Mouse (Mus musculus) forebrain, embryonic 11.5 days (tissue): ENCODE results near the gene 6330409D20Rik. TPM values are rescaled to one million over a fixed set of nuclear protein-coding genes. Genes with fewer than 3 reads are reported as not detected.
A peak's percentile ranks its signal among the peaks of the same experiment; 100 is the strongest.

Experiments
- ATAC-seq: fragments of 200-750 bp; cut with Nextera tagmentation; replicated peaks from 2 replicates; pipeline ENCODE4 v1.8.0; 2017; ENCODE audit warnings: moderate TSS enrichment; ENCODE audit not compliant: low FRiP score
- DNase-seq: peaks from one replicate; pipeline ENCODE4 v3.0.0-alpha.2; 2017; ENCODE audit warnings: low spot score
- H3K27ac ChIP-seq: fragments of 300-500 bp; sonication (generic); 2 replicates; pipeline ENCODE4 v1.5.1; 2014; ENCODE audit warnings: low read depth, low read length
- H3K27me3 ChIP-seq: fragments of 300-500 bp; sonication (generic); 2 replicates; pipeline ENCODE4 v1.6.1; 2014; ENCODE audit warnings: mild to moderate bottlenecking, low read length, mixed read lengths; ENCODE audit not compliant: control insufficient read depth, insufficient read depth
- H3K36me3 ChIP-seq: fragments of 300-500 bp; sonication (generic); 2 replicates; pipeline ENCODE4 v1.6.1; 2014; ENCODE audit warnings: mild to moderate bottlenecking, low read length, moderate library complexity, mixed read lengths; ENCODE audit not compliant: control insufficient read depth, insufficient read depth
- H3K4me1 ChIP-seq: fragments of 300-500 bp; sonication (generic); replicated peaks from 2 replicates; pipeline ENCODE4 v1.6.1; 2014; ENCODE audit warnings: low read length, mixed read lengths; ENCODE audit not compliant: control insufficient read depth, insufficient read depth
- H3K4me2 ChIP-seq: fragments of 300-500 bp; sonication (generic); 2 replicates; pipeline ENCODE4 v1.6.1; 2014; ENCODE audit warnings: low read depth, mild to moderate bottlenecking, low read length, moderate library complexity, mixed read lengths; ENCODE audit not compliant: severe bottlenecking
- H3K4me3 ChIP-seq: fragments of 300-500 bp; sonication (generic); 2 replicates; pipeline ENCODE4 v1.5.1; 2014; ENCODE audit warnings: low read depth, low read length
- H3K9ac ChIP-seq: fragments of 300-500 bp; sonication (generic); 2 replicates; pipeline ENCODE4 v1.6.1; 2014; ENCODE audit warnings: low read length
- H3K9me3 ChIP-seq: fragments of 300-500 bp; sonication (generic); 2 replicates; pipeline ENCODE4 v1.6.1; 2016; ENCODE audit warnings: low read length, mixed read lengths; ENCODE audit not compliant: control insufficient read depth
- WGBS: fragments of 180-500 bp; shearing (Covaris S2); extraction: QIAGEN DNeasy Blood & Tissue Kit; methylation state at CpG from one replicate; pipeline ENCODE4 v1.1.7; 2014; 5-methylcytosine and 5-hydroxymethylcytosine counted together
- polyA plus RNA-seq: library from polyadenylated mRNA; unstranded; fragments of >200 nt; fragmentation: Nextera tagmentation; extraction: Ambion mirVana; gene quantifications from 2 replicates; pipeline ENCODE4 v1.2.1, GENCODE M21; 2014

6330409D20Rik gene
- polyA plus RNA-seq, 1 experiment from 2014 or later: 2.3 TPM

DNA sequence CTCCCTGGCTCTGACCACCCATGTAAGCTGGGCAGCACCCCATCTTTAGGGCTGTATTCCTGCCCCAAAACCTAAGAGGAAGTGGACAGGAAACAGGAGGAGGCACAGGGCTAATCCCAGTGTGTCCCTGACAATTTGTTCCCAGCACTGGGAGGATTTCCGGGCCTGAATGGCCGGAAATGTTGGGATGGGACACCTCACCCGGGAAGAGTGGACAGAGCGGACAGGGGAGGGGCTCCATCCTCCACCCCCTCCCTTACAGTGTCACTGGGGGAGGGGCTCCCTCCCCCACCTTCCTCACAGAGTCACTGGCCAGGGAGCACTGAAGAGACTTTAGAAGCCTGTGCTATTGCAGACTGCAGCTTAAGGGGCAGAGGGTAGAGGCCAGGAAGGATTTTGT is 5.9 kb downstream of the 6330409D20Rik start:
- no peak overlapping the region for H3K27ac ChIP-seq
- ATAC-seq: no peak
- DNase-seq: no peak

DNA sequence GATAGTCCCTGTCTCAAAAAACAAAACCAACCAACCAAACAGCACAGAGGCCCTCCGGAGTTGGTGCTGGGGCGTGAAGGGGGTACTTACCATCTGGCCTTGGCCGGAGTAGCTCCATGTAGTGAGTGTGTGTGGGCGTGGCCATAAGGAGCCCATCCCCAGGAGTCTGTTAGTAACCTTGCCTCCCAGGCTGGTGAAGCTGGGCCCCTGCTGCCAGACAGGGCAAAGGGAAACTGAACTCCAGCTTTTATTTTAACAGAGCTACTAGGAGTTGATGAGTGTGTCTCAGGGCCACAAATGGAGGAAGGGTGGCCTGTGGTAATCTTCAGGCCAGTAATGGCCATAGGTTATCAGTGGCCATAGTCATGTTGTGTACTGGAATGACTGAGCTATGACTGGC is 6.3 kb downstream of the 6330409D20Rik start:
- Histone ChIP-seq H3K27ac (no peak overlapping the region), H3K36me3 (no peaks in the 10 kb centered on the region), H3K9ac (no peak overlapping the region), H3K4me1 (no peaks in the 10 kb centered on the region), H3K4me2 (no peak overlapping the region), H3K4me3 (no peak overlapping the region), H3K27me3 (no peaks in the 10 kb centered on the region), H3K9me3 (no peaks in the 10 kb centered on the region)
- no peak for ATAC-seq
- no peak for DNase-seq
- whole genome bisulfite sequencing: 47% methylated on average over 4 of the region's 4 CpGs

More for the DNA sequence above, 5.9 kb downstream of the 6330409D20Rik start:
- H3K4me2 ChIP-seq: no peak overlapping the region
- H3K9ac ChIP-seq: no peak overlapping the region
- no peaks in the 10 kb centered on the region for H3K9me3 ChIP-seq
- WGBS: 58% methylated on average over 4 of the region's 4 CpGs
- H3K4me1 ChIP-seq: no peaks in the 10 kb centered on the region
- H3K27me3 ChIP-seq: no peaks in the 10 kb centered on the region
- no peaks in the 10 kb centered on the region for H3K36me3 ChIP-seq
- H3K4me3 ChIP-seq: no peak overlapping the region

DNA sequence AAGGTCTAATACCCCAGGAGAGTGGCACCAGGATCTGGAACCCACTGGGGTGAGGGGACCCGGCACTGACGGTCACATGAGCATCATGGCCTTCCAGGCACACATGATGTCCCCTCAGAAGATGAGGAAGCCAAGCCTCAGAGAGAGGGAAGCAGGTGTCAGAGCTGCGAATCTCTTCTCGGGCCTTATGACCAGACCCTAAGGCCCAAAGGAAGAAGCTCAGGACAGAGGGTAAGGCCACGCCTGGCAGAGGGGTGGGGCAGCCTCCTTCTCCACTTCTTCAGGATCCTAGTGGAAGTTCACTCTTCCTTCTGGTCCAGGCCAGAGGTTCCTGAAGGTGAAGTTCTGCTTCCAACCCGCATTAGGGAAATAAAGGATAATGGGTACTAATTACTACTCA is 8.1 kb downstream of the 6330409D20Rik start:
- no peak overlapping the region for H3K4me2 ChIP-seq
- H3K36me3 ChIP-seq: no peaks in the 10 kb centered on the region
- no peaks in the 10 kb centered on the region for H3K27me3 ChIP-seq
- H3K9me3 ChIP-seq: no peaks in the 10 kb centered on the region
- 78% methylated on average over 6 of the region's 6 CpGs for WGBS
- no peak overlapping the region for H3K9ac ChIP-seq
- DNase-seq: no peak
- H3K27ac ChIP-seq: no peak overlapping the region
- H3K4me3 ChIP-seq: no peak overlapping the region
- H3K4me1 ChIP-seq: no peaks in the 10 kb centered on the region
- no peak for ATAC-seq

DNA sequence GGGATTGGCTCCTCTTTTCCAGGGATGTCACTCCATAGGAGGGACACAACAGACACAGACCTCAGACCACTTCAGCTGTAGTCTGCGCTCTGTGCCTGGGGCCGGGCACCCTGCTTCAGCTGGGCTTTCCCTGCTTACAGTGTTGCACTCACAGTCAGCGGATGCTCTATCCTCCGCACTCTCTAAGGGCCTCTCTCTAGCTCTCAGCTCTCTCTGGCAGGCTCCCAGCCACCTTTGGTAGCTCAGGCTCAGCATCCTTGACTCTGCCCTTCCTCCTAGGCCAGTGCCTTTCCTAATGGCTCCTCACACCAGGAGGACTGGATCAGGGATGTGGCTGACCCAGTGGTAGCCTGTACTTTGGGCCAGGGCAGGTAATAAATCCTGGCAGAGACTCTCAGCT is 8.9 kb downstream of the 6330409D20Rik start:
- Histone ChIP-seq H3K36me3 (no peaks in the 10 kb centered on the region), H3K9ac (no peak overlapping the region), H3K27me3 (no peaks in the 10 kb centered on the region), H3K4me1 (no peaks in the 10 kb centered on the region), H3K4me2 (no peak overlapping the region), H3K9me3 (no peaks in the 10 kb centered on the region), H3K27ac (no peak overlapping the region), H3K4me3 (no peak overlapping the region)
- DNase-seq (no peak), ATAC-seq (no peak)
- WGBS: 79% methylated on average over 4 of the region's 4 CpGs

DNA sequence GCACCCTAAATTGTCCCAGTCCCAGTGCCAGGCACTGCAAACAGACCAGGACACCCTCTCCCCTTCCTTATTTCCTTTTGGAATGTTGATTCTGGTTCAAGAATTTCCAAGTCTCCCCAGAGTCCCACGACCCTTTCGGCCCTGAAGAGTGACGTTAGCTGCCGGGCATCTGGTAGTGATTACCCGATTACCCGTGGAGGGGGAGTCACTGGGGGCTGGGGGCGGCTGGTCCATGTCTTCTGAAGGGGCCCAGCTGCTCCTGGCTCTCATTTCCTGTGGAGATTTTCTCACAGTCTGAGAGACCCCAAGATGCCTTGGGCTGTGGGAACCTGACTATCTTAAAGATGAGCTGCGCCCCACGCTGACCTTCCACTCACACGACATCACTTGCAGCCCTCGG is 10.0 kb downstream of the 6330409D20Rik start:
- Histone ChIP-seq H3K9me3 (no peaks in the 10 kb centered on the region), H3K36me3 (no peaks in the 10 kb centered on the region), H3K27ac (no peak overlapping the region), H3K27me3 (no peaks in the 10 kb centered on the region), H3K4me1 (no peaks in the 10 kb centered on the region), H3K4me2 (no peak overlapping the region), H3K4me3 (no peak overlapping the region), H3K9ac (no peak overlapping the region)
- DNase-seq (peak; percentile 62), ATAC-seq (no peak)
- 59% methylated on average over 11 of the region's 11 CpGs for WGBS

DNA sequence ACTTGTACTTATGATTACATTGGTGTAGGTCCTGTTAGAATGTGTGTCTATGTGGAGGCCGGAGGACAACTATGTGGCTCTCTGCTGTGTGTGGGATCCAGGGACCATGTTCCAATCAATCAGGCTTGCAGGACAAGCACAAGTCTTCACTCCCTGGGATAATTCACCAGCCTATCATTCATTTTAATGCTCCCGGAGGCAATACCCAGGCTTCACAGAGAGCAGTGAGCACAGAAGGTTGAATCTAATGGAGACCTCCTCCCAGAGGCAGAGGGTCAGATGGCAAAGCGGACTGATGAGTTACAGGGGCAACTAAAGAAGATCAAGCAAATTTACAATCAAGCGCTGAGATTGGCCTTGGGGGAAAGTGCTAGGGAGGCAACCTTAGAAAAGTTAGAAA is 11.3 kb downstream of the 6330409D20Rik start:
- H3K36me3 ChIP-seq: no peaks in the 10 kb centered on the region
- ATAC-seq: no peak
- no peak overlapping the region for H3K9ac ChIP-seq
- WGBS: 81% methylated on average over 4 of the region's 4 CpGs
- H3K27me3 ChIP-seq: no peaks in the 10 kb centered on the region
- no peak for DNase-seq
- H3K4me3 ChIP-seq: no peak overlapping the region
- H3K9me3 ChIP-seq: no peaks in the 10 kb centered on the region
- no peaks in the 10 kb centered on the region for H3K4me1 ChIP-seq
- no peak overlapping the region for H3K27ac ChIP-seq
- H3K4me2 ChIP-seq: no peak overlapping the region

DNA sequence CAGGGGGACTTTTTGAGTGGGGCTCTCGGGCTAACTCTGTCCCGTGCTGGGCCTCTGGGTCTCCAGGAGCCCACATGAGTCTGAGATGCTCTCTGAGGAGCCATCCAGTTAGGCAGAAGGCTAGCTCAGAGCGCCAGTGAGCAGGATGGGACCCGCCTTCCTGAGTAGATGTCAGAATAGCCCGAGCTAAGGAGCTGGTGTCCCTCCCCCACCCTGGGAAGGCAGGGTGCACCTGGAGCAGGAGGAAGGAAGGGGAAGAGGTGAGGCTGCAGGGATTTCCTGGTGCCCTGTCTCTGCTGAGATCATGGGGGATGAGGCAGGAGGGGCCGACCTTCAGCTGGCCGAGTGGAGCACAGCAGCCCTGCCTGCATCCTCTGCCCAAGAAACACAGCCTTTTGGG is 12.4 kb downstream of the 6330409D20Rik start:
- 52% methylated on average over 7 of the region's 7 CpGs for WGBS
- Histone ChIP-seq H3K27ac (no peak overlapping the region), H3K9ac (no peak overlapping the region), H3K4me3 (no peak overlapping the region), H3K9me3 (no peaks in the 10 kb centered on the region), H3K4me2 (peak overlapping the region; percentile 3; the same call in 1 of the 2 replicates), H3K4me1 (no peaks in the 10 kb centered on the region), H3K27me3 (no peaks in the 10 kb centered on the region), H3K36me3 (no peaks in the 10 kb centered on the region)
- no peak for ATAC-seq
- DNase-seq: no peak

DNA sequence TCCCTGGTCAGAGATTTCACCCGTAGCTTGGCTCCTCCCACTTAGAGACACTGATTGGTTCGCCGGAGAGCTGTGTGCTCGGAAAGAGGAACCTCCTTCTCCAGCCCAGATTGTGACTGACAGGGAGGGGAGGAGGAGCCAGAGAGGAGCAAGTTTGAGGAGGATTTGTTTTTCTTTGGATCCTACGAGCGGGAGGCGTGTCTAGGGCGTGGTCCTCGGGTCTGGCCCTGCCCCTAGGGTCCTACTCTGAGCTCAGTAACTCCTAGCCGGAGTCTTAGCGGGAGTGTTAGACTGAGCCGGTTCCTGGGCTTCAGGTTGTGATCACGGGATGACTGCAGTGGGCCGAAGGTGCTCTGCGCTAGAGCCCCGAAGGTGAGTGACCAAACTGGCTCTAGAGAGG is 13.4 kb downstream of the 6330409D20Rik start:
- no peaks in the 10 kb centered on the region for H3K4me1 ChIP-seq
- peak overlapping the region; percentile 9; the same call in 1 of the 2 replicates for H3K9ac ChIP-seq
- peak overlapping the region; percentile 48; the same call in 1 of the 2 replicates for H3K4me2 ChIP-seq
- no peak overlapping the region for H3K27ac ChIP-seq
- DNase-seq: peak; percentile 94
- peak; percentile 96 for ATAC-seq
- no peaks in the 10 kb centered on the region for H3K36me3 ChIP-seq
- H3K9me3 ChIP-seq: no peaks in the 10 kb centered on the region
- no peaks in the 10 kb centered on the region for H3K27me3 ChIP-seq
- under 1% methylated on average over 16 of the region's 16 CpGs for WGBS
- peak overlapping the region; percentile 18 for H3K4me3 ChIP-seq

DNA sequence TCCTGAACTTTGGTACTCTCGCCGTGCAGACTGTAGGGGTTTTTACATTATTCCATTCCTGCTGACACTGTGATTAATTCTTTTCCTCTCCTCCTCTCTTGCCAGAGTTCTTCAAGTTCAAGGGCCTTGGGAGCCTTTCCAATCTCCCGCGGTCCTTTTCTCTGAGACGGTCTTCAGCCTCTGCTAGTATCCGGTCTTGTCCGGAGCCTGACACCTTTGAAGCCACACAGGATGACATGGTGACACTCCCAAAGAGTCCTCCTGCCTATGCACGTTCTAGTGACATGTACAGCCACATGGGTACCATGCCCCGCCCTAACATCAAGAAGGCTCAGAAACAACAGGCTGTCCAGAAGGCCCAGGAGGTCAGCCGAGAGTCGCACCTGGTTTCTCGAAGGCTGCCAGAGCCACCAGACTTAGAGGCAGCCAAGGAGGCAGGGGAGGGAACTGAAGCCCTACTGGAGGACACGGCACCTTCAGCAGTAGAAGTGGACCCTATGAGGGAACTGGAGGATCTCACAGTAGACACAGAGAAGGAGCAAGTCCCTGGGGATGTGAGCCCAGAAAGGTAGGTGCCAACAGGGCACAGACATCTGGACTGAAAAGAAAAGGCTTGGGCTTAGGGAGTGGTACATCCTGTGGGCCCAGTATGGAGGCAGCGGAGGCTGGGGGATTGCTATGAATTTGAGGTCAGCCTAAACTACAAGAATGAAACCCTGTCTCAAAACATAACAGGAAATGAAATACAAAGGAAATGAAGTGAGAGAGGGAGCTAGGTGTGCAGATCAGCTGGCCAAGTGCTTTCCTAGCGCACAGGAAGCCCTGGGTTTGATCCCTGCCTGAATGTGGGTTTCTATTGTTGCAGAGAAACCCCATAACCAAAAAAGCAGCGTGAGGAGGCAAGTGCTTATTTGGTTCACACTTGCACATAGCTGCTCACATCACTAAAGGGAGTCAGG is 15.7 kb downstream of the 6330409D20Rik start:
- H3K9me3 ChIP-seq: no peaks in the 10 kb centered on the region
- no peak overlapping the region for H3K9ac ChIP-seq
- DNase-seq (no peak), ATAC-seq (no peak)
- H3K4me2 ChIP-seq: no peak overlapping the region
- no peak overlapping the region for H3K27ac ChIP-seq
- H3K4me3 ChIP-seq: no peak overlapping the region
- no peaks in the 10 kb centered on the region for H3K4me1 ChIP-seq
- H3K27me3 ChIP-seq: no peaks in the 10 kb centered on the region
- no peaks in the 10 kb centered on the region for H3K36me3 ChIP-seq
- WGBS: 84% methylated on average over 16 of the region's 16 CpGs
